Mouse (Mus musculus): ENCODE measurements at regions not wholly inside any gene's neighbourhood (a gene's known extent, or its start where the extent isn't known, plus 50 kb on each side); places are given as distances from the start of the nearest gene placed in this dataset.

- no peak overlapping the region for H3K4me3 ChIP-seq (ENCODE audit: low read depth, low read length)
- no peaks in the 10 kb centered on the region for H3K4me1 ChIP-seq (ENCODE audit: insufficient read depth, low read depth, low read length)
- peaks cover 5% of the 10 kb centered on the region; the same call in 1 of the 2 replicates for H3K27me3 ChIP-seq (ENCODE audit: insufficient read depth, low read length)
- no peaks in the 10 kb centered on the region for H3K9me3 ChIP-seq (replicated peaks)
- DNase-seq (ENCODE audit: low spot score), result no peak
- no peaks in the 10 kb centered on the region for H3K36me3 ChIP-seq (replicated peaks)
- TF ChIP-seq TAL1 (conservative IDR thresholded peaks at IDR 0.05; ENCODE audit: low read depth, low read length) (no peak), POLR2AphosphoS5 (IDR thresholded peaks at IDR 0.05; ENCODE audit: insufficient replicate concordance, low read depth, low read length) (no peak), GATA2 (IDR thresholded peaks at IDR 0.05; ENCODE audit: borderline replicate concordance, low read depth, low read length) (no peak), GATA1 (IDR thresholded peaks at IDR 0.05; ENCODE audit: borderline replicate concordance, low read length) (no peak), CTCF (IDR thresholded peaks at IDR 0.05; ENCODE audit: low read depth, low read length) (no peak)
- ATAC-seq (ENCODE audit: extremely low read depth, insufficient number of reproducible peaks, low FRiP score, poor library complexity, severe bottlenecking), result no peak
Measured at GRCm38 (mm10) chr2:34105271-34106051, 217.7 kb upstream of the Mvb12b start.

- Histone ChIP-seq H3K4me1 (ENCODE audit: insufficient read depth, low read depth, low read length) (no peaks in the 10 kb centered on the region), H3K27me3 (ENCODE audit: insufficient read depth, low read length) (peaks cover 3% of the 10 kb centered on the region; the same call in 1 of the 2 replicates), H3K9me3 (replicated peaks) (no peaks in the 10 kb centered on the region), H3K4me3 (ENCODE audit: low read depth, low read length) (no peak overlapping the region), H3K36me3 (replicated peaks) (no peaks in the 10 kb centered on the region)
- ATAC-seq (ENCODE audit: extremely low read depth, insufficient number of reproducible peaks, low FRiP score, poor library complexity, severe bottlenecking), result no peak
- TF ChIP-seq CTCF (IDR thresholded peaks at IDR 0.05; ENCODE audit: low read depth, low read length), result no peak
- no peak for TF ChIP-seq GATA1 (IDR thresholded peaks at IDR 0.05; ENCODE audit: borderline replicate concordance, low read length)
- no peak for TF ChIP-seq GATA2 (IDR thresholded peaks at IDR 0.05; ENCODE audit: borderline replicate concordance, low read depth, low read length)
- TF ChIP-seq POLR2AphosphoS5 (IDR thresholded peaks at IDR 0.05; ENCODE audit: insufficient replicate concordance, low read depth, low read length), result no peak
- no peak for DNase-seq (ENCODE audit: low spot score)
Measured at GRCm38 (mm10) chr2:34098004-34098547, 210.3 kb upstream of the Mvb12b start.

GRCm38 (mm10) chr2:34096561-34096960 lies 208.8 kb upstream of the Mvb12b start:
- H3K27me3 ChIP-seq (ENCODE audit: insufficient read depth, low read length), result peaks cover 2% of the 10 kb centered on the region; the same call in 1 of the 2 replicates
- no peaks in the 10 kb centered on the region for H3K4me1 ChIP-seq (ENCODE audit: insufficient read depth, low read depth, low read length)
- TF ChIP-seq TAL1 (conservative IDR thresholded peaks at IDR 0.05; ENCODE audit: low read depth, low read length), result no peak
- TF ChIP-seq GATA1 (IDR thresholded peaks at IDR 0.05; ENCODE audit: borderline replicate concordance, low read length), result no peak
- TF ChIP-seq CTCF (IDR thresholded peaks at IDR 0.05; ENCODE audit: low read depth, low read length), result no peak
- no peak for TF ChIP-seq POLR2AphosphoS5 (IDR thresholded peaks at IDR 0.05; ENCODE audit: insufficient replicate concordance, low read depth, low read length)
- TF ChIP-seq GATA2 (IDR thresholded peaks at IDR 0.05; ENCODE audit: borderline replicate concordance, low read depth, low read length), result no peak
- no peaks in the 10 kb centered on the region for H3K9me3 ChIP-seq (replicated peaks)
- DNase-seq (ENCODE audit: low spot score) (no peak), ATAC-seq (ENCODE audit: extremely low read depth, insufficient number of reproducible peaks, low FRiP score, poor library complexity, severe bottlenecking) (no peak)
- no peaks in the 10 kb centered on the region for H3K36me3 ChIP-seq (replicated peaks)
- no peak overlapping the region for H3K4me3 ChIP-seq (ENCODE audit: low read depth, low read length)

GRCm38 (mm10) chr2:34088832-34089231 lies 201.1 kb upstream of the Mvb12b start:
- DNase-seq (ENCODE audit: low spot score), result no peak
- Histone ChIP-seq H3K9me3 (replicated peaks) (no peaks in the 10 kb centered on the region), H3K4me3 (ENCODE audit: low read depth, low read length) (no peak overlapping the region), H3K27me3 (ENCODE audit: insufficient read depth, low read length) (no peaks in the 10 kb centered on the region), H3K4me1 (ENCODE audit: insufficient read depth, low read depth, low read length) (no peaks in the 10 kb centered on the region), H3K36me3 (replicated peaks) (no peaks in the 10 kb centered on the region)
- no peak for ATAC-seq (ENCODE audit: extremely low read depth, insufficient number of reproducible peaks, low FRiP score, poor library complexity, severe bottlenecking)
- no peak for TF ChIP-seq CTCF (IDR thresholded peaks at IDR 0.05; ENCODE audit: low read depth, low read length)
- TF ChIP-seq POLR2AphosphoS5 (IDR thresholded peaks at IDR 0.05; ENCODE audit: insufficient replicate concordance, low read depth, low read length), result no peak
- no peak for TF ChIP-seq TAL1 (conservative IDR thresholded peaks at IDR 0.05; ENCODE audit: low read depth, low read length)
- no peak for TF ChIP-seq GATA1 (IDR thresholded peaks at IDR 0.05; ENCODE audit: borderline replicate concordance, low read length)
- TF ChIP-seq GATA2 (IDR thresholded peaks at IDR 0.05; ENCODE audit: borderline replicate concordance, low read depth, low read length), result no peak

- H3K36me3 ChIP-seq (replicated peaks), result no peaks in the 10 kb centered on the region
- no peak for TF ChIP-seq GATA2 (IDR thresholded peaks at IDR 0.05; ENCODE audit: borderline replicate concordance, low read depth, low read length)
- no peak for TF ChIP-seq GATA1 (IDR thresholded peaks at IDR 0.05; ENCODE audit: borderline replicate concordance, low read length)
- no peak for TF ChIP-seq POLR2AphosphoS5 (IDR thresholded peaks at IDR 0.05; ENCODE audit: insufficient replicate concordance, low read depth, low read length)
- TF ChIP-seq CTCF (IDR thresholded peaks at IDR 0.05; ENCODE audit: low read depth, low read length), result no peak
- TF ChIP-seq TAL1 (conservative IDR thresholded peaks at IDR 0.05; ENCODE audit: low read depth, low read length), result no peak
- ATAC-seq (ENCODE audit: extremely low read depth, insufficient number of reproducible peaks, low FRiP score, poor library complexity, severe bottlenecking) (no peak), DNase-seq (ENCODE audit: low spot score) (no peak)
- H3K27me3 ChIP-seq (ENCODE audit: insufficient read depth, low read length), result no peaks in the 10 kb centered on the region
- no peak overlapping the region for H3K4me3 ChIP-seq (ENCODE audit: low read depth, low read length)
- H3K9me3 ChIP-seq (replicated peaks), result no peaks in the 10 kb centered on the region
- no peaks in the 10 kb centered on the region for H3K4me1 ChIP-seq (ENCODE audit: insufficient read depth, low read depth, low read length)
Measured at GRCm38 (mm10) chr2:34086130-34086529, 198.4 kb upstream of the Mvb12b start.

DNA sequence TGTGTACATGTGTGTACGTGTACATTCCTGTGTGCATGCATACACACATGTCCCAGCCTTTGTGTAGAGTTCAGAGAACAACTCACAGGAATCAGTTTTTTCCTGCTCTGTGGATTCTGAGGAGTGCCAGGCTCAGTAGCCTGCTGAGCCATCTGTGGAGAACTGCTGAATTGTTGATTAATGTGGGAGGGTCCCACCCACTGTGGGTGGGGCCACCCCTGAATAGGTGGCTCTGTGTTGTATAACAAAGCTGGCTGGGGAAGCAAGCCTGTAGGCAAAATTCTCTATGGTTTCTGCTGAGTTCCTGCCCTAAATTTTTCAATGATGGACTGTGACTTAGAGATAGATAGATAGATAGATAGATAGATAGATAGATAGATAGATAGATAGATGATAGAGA lies 196.8 kb upstream of the Mvb12b start:
- no peaks in the 10 kb centered on the region for H3K9me3 ChIP-seq (replicated peaks)
- DNase-seq (ENCODE audit: low spot score) (no peak), ATAC-seq (ENCODE audit: extremely low read depth, insufficient number of reproducible peaks, low FRiP score, poor library complexity, severe bottlenecking) (no peak)
- no peaks in the 10 kb centered on the region for H3K4me1 ChIP-seq (ENCODE audit: insufficient read depth, low read depth, low read length)
- no peak overlapping the region for H3K4me3 ChIP-seq (ENCODE audit: low read depth, low read length)
- no peaks in the 10 kb centered on the region for H3K36me3 ChIP-seq (replicated peaks)
- no peaks in the 10 kb centered on the region for H3K27me3 ChIP-seq (ENCODE audit: insufficient read depth, low read length)
- TF ChIP-seq GATA1 (IDR thresholded peaks at IDR 0.05; ENCODE audit: borderline replicate concordance, low read length) (no peak), CTCF (IDR thresholded peaks at IDR 0.05; ENCODE audit: low read depth, low read length) (no peak), POLR2AphosphoS5 (IDR thresholded peaks at IDR 0.05; ENCODE audit: insufficient replicate concordance, low read depth, low read length) (no peak), TAL1 (conservative IDR thresholded peaks at IDR 0.05; ENCODE audit: low read depth, low read length) (no peak), GATA2 (IDR thresholded peaks at IDR 0.05; ENCODE audit: borderline replicate concordance, low read depth, low read length) (no peak)
